Mouse (Mus musculus) E14TG2a.4 (cell line): Measurements from ENCODE around the gene Nrbf2.
A peak's percentile ranks its signal among the peaks of the same experiment; 100 is the strongest.

Source experiments
- H3K27me3 ChIP-seq: 2 replicates; pipeline ENCODE4 v1.6.1; 2014; ENCODE audit warnings: low read length, control low read depth; ENCODE audit not compliant: insufficient read depth
- H3K36me3 ChIP-seq: 2 replicates; pipeline ENCODE4 v1.6.1; 2014; ENCODE audit warnings: low read length, control low read depth; ENCODE audit not compliant: insufficient read depth
- H3K4me1 ChIP-seq: replicated peaks from 2 replicates; pipeline ENCODE4 v1.6.1; 2014; ENCODE audit warnings: low read depth, low read length, control low read depth
- H3K4me3 ChIP-seq: replicated peaks from 2 replicates; pipeline ENCODE4 v1.5.1; 2014; ENCODE audit warnings: mild to moderate bottlenecking, low read length
- H3K9me3 ChIP-seq: 2 replicates; pipeline ENCODE4 v1.6.1; 2014; ENCODE audit warnings: low read length, control low read depth
- CTCF ChIP-seq: conservative IDR thresholded peaks from 2 replicates; pipeline ENCODE4 v1.5.1; 2014; ENCODE audit warnings: low read length
- NANOG ChIP-seq: IDR thresholded peaks from 2 replicates; pipeline ENCODE4 v1.6.1; 2014; ENCODE audit warnings: borderline replicate concordance, low read length, mixed read lengths
- POU5F1 ChIP-seq: IDR thresholded peaks from 2 replicates; pipeline ENCODE4 v1.6.1; 2014; ENCODE audit warnings: low read length, borderline replicate concordance

Nrbf2 gene

GRCm38 (mm10) chr10:67284311-67284710, 794 bp downstream of the Nrbf2 start:
- no peaks in the 10 kb centered on the region for H3K27me3 ChIP-seq
- peaks cover 38% of the 10 kb centered on the region for H3K36me3 ChIP-seq
- H3K9me3 ChIP-seq = peaks cover 21% of the 10 kb centered on the region
- TF ChIP-seq NANOG (no peak), POU5F1 (no peak), CTCF (no peak)
- peak overlapping the region; percentile 98 for H3K4me3 ChIP-seq
- peaks cover 60% of the 10 kb centered on the region for H3K4me1 ChIP-seq

GRCm38 (mm10) chr10:67283516-67283915, 1.6 kb downstream of the Nrbf2 start:
- peaks cover 52% of the 10 kb centered on the region for H3K4me1 ChIP-seq
- H3K36me3 ChIP-seq = peaks cover 44% of the 10 kb centered on the region
- H3K9me3 ChIP-seq = peaks cover 27% of the 10 kb centered on the region
- no peak for TF ChIP-seq CTCF
- no peak for TF ChIP-seq NANOG
- TF ChIP-seq POU5F1 = no peak
- H3K4me3 ChIP-seq = peak overlapping the region; percentile 98
- no peaks in the 10 kb centered on the region for H3K27me3 ChIP-seq

GRCm38 (mm10) chr10:67282531-67282930, 2.6 kb downstream of the Nrbf2 start:
- TF ChIP-seq CTCF (no peak), NANOG (no peak), POU5F1 (no peak)
- Histone ChIP-seq H3K4me3 (no peak overlapping the region), H3K9me3 (peaks cover 37% of the 10 kb centered on the region), H3K4me1 (peaks cover 42% of the 10 kb centered on the region), H3K36me3 (peaks cover 54% of the 10 kb centered on the region), H3K27me3 (no peaks in the 10 kb centered on the region)

- H3K9me3 ChIP-seq = peaks cover 44% of the 10 kb centered on the region
- no peaks in the 10 kb centered on the region for H3K27me3 ChIP-seq
- peaks cover 57% of the 10 kb centered on the region for H3K36me3 ChIP-seq
- H3K4me1 ChIP-seq = peaks cover 36% of the 10 kb centered on the region
- TF ChIP-seq NANOG = no peak
- TF ChIP-seq CTCF = no peak
- TF ChIP-seq POU5F1 = no peak
- no peak overlapping the region for H3K4me3 ChIP-seq
These were observed 3.3 kb downstream of the Nrbf2 start for GRCm38 (mm10) chr10:67281852-67282251.

- H3K36me3 ChIP-seq = peaks cover 82% of the 10 kb centered on the region
- no peaks in the 10 kb centered on the region for H3K4me1 ChIP-seq
- no peak overlapping the region for H3K4me3 ChIP-seq
- TF ChIP-seq NANOG (no peak), CTCF (no peak), POU5F1 (no peak)
- peaks cover 75% of the 10 kb centered on the region for H3K9me3 ChIP-seq
- no peaks in the 10 kb centered on the region for H3K27me3 ChIP-seq
These were observed 9.2 kb downstream of the Nrbf2 start for GRCm38 (mm10) chr10:67275916-67276315.

GRCm38 (mm10) chr10:67264852-67265251, 20.3 kb downstream of the Nrbf2 start:
- H3K36me3 ChIP-seq = peaks cover 49% of the 10 kb centered on the region
- peaks cover 27% of the 10 kb centered on the region for H3K4me1 ChIP-seq
- TF ChIP-seq NANOG (no peak), CTCF (peak; percentile 72)
- H3K27me3 ChIP-seq = no peaks in the 10 kb centered on the region
- no peak overlapping the region for H3K4me3 ChIP-seq
- 0 out of 2 replicates have a peak, but pooled peaks cover 4% of the 10 kb centered on the region for H3K9me3 ChIP-seq

GRCm38 (mm10) chr10:67253115-67253514, 32.0 kb downstream of the Nrbf2 start:
- peaks cover 95% of the 10 kb centered on the region for H3K36me3 ChIP-seq
- no peak overlapping the region for H3K4me3 ChIP-seq
- no peaks in the 10 kb centered on the region for H3K27me3 ChIP-seq
- TF ChIP-seq POU5F1 (no peak), NANOG (no peak), CTCF (no peak)
- H3K9me3 ChIP-seq = no peaks in the 10 kb centered on the region
- peaks cover 14% of the 10 kb centered on the region; the same call in 1 of the 2 replicates for H3K4me1 ChIP-seq

- TF ChIP-seq POU5F1 (no peak), CTCF (no peak), NANOG (no peak)
- H3K36me3 ChIP-seq = peaks cover 96% of the 10 kb centered on the region
- no peaks in the 10 kb centered on the region for H3K27me3 ChIP-seq
- peaks cover 14% of the 10 kb centered on the region; the same call in 1 of the 2 replicates for H3K4me1 ChIP-seq
- H3K9me3 ChIP-seq = no peaks in the 10 kb centered on the region
- H3K4me3 ChIP-seq = no peak overlapping the region
These were observed 32.8 kb downstream of the Nrbf2 start for GRCm38 (mm10) chr10:67252353-67252752.

- peaks cover 17% of the 10 kb centered on the region for H3K4me1 ChIP-seq
These were observed 34.3 kb downstream of the Nrbf2 start for GRCm38 (mm10) chr10:67250846-67251245.

More at GRCm38 (mm10) chr10:67250846-67251245, 34.3 kb downstream of the Nrbf2 start:
- no peaks in the 10 kb centered on the region for H3K9me3 ChIP-seq
- TF ChIP-seq CTCF = no peak
- TF ChIP-seq POU5F1 = no peak
- no peak for TF ChIP-seq NANOG
- H3K36me3 ChIP-seq = peaks cover 96% of the 10 kb centered on the region
- H3K4me3 ChIP-seq = no peak overlapping the region
- H3K27me3 ChIP-seq = no peaks in the 10 kb centered on the region
